Mouse (Mus musculus) hindbrain, embryonic 12.5 days (tissue): ENCODE measurements around the gene Mdm2. TPM values are rescaled to one million over a fixed set of nuclear protein-coding genes. Genes with fewer than 3 reads are reported as not detected.

Experiments
- ATAC-seq: fragments of 200-750 bp; cut with Nextera tagmentation; 2 replicates; pipeline ENCODE4 v1.8.0; 2017; ENCODE audit warnings: moderate TSS enrichment; ENCODE audit not compliant: low FRiP score
- H3K27ac ChIP-seq: fragments of 300-500 bp; sonication (generic); 2 replicates; pipeline ENCODE4 v1.5.1; 2016; ENCODE audit warnings: mild to moderate bottlenecking
- H3K27me3 ChIP-seq: fragments of 300-500 bp; sonication (generic); 2 replicates; pipeline ENCODE4 v1.6.1; 2016; ENCODE audit warnings: mild to moderate bottlenecking
- H3K36me3 ChIP-seq: fragments of 300-500 bp; sonication (generic); 2 replicates; pipeline ENCODE4 v1.6.1; 2016; ENCODE audit warnings: mild to moderate bottlenecking
- H3K4me1 ChIP-seq: fragments of 300-500 bp; sonication (generic); 2 replicates; pipeline ENCODE4 v1.6.1; 2016
- H3K4me2 ChIP-seq: fragments of 300-500 bp; sonication (generic); replicated peaks from 2 replicates; pipeline ENCODE4 v1.6.1; 2016; ENCODE audit warnings: mild to moderate bottlenecking
- H3K4me3 ChIP-seq: fragments of 300-500 bp; sonication (generic); 2 replicates; pipeline ENCODE4 v1.5.1; 2016; ENCODE audit warnings: mild to moderate bottlenecking
- H3K9ac ChIP-seq: fragments of 300-500 bp; sonication (generic); 2 replicates; pipeline ENCODE4 v1.6.1; 2016; ENCODE audit warnings: mild to moderate bottlenecking, moderate library complexity
- H3K9me3 ChIP-seq: fragments of 300-500 bp; sonication (generic); replicated peaks from 2 replicates; pipeline ENCODE4 v1.6.1; 2016; ENCODE audit warnings: mild to moderate bottlenecking
- WGBS: fragments of 180-500 bp; shearing (Covaris S2); methylation state at CpG from one replicate; pipeline ENCODE4 v1.1.7; 2016; 5-methylcytosine and 5-hydroxymethylcytosine counted together
- polyA plus RNA-seq: library from polyadenylated mRNA; unstranded; fragments of >200 nt; fragmentation: Nextera tagmentation; extraction: Ambion mirVana; gene quantifications from 2 replicates; pipeline ENCODE4 v1.2.1, GENCODE M21; 2016

Mdm2 gene
- polyA plus RNA-seq, 1 experiment from 2014 or later = 69.2 TPM

GRCm38 (mm10) chr10:117685849-117686591 is 24.5 kb downstream of the Mdm2 start:
- Histone ChIP-seq H3K36me3 (peaks cover 37% of the 10 kb centered on the region), H3K27me3 (no peaks in the 10 kb centered on the region), H3K27ac (no peak overlapping the region), H3K9me3 (no peaks in the 10 kb centered on the region), H3K4me1 (no peaks in the 10 kb centered on the region), H3K4me2 (no peak overlapping the region), H3K9ac (no peak overlapping the region), H3K4me3 (no peak overlapping the region)
- no peak for ATAC-seq
- 95% methylated on average over 13 of the region's 13 CpGs for WGBS

GRCm38 (mm10) chr10:117685171-117685848 is 25.2 kb downstream of the Mdm2 start:
- H3K4me2 ChIP-seq = no peak overlapping the region
- no peak overlapping the region for H3K9ac ChIP-seq
- H3K36me3 ChIP-seq = peaks cover 31% of the 10 kb centered on the region
- no peak for ATAC-seq
- 90% methylated on average over 15 of the region's 15 CpGs for WGBS
- no peak overlapping the region for H3K27ac ChIP-seq
- no peaks in the 10 kb centered on the region for H3K27me3 ChIP-seq
- no peaks in the 10 kb centered on the region for H3K9me3 ChIP-seq
- H3K4me3 ChIP-seq = no peak overlapping the region
- no peaks in the 10 kb centered on the region for H3K4me1 ChIP-seq

GRCm38 (mm10) chr10:117684298-117685170 is 26.0 kb downstream of the Mdm2 start:
- 87% methylated on average over 19 of the region's 19 CpGs for WGBS
- Histone ChIP-seq H3K9ac (no peak overlapping the region), H3K27me3 (no peaks in the 10 kb centered on the region)

GRCm38 (mm10) chr10:117683734-117684037 is 26.9 kb downstream of the Mdm2 start:
- Histone ChIP-seq H3K27ac (no peak overlapping the region), H3K4me1 (no peaks in the 10 kb centered on the region), H3K9me3 (no peaks in the 10 kb centered on the region), H3K36me3 (peaks cover 17% of the 10 kb centered on the region), H3K4me2 (no peak overlapping the region), H3K4me3 (no peak overlapping the region), H3K27me3 (no peaks in the 10 kb centered on the region), H3K9ac (no peak overlapping the region)
- WGBS = 91% methylated on average over 9 of the region's 9 CpGs
- ATAC-seq = no peak

More at GRCm38 (mm10) chr10:117684298-117685170, 26.0 kb downstream of the Mdm2 start:
- Histone ChIP-seq H3K4me3 (no peak overlapping the region), H3K9me3 (no peaks in the 10 kb centered on the region), H3K4me2 (no peak overlapping the region), H3K27ac (no peak overlapping the region), H3K4me1 (no peaks in the 10 kb centered on the region), H3K36me3 (peaks cover 25% of the 10 kb centered on the region)
- ATAC-seq = no peak

GRCm38 (mm10) chr10:117682858-117683733 is 27.5 kb downstream of the Mdm2 start:
- Histone ChIP-seq H3K9me3 (no peaks in the 10 kb centered on the region), H3K4me1 (no peaks in the 10 kb centered on the region), H3K4me2 (no peak overlapping the region), H3K27ac (no peak overlapping the region), H3K36me3 (peaks cover 11% of the 10 kb centered on the region), H3K9ac (no peak overlapping the region), H3K27me3 (no peaks in the 10 kb centered on the region), H3K4me3 (no peak overlapping the region)
- ATAC-seq = no peak
- WGBS = 81% methylated on average over 30 of the region's 30 CpGs

- WGBS = 71% methylated on average over 14 of the region's 14 CpGs
- H3K9ac ChIP-seq = no peak overlapping the region
- no peak overlapping the region for H3K4me2 ChIP-seq
- no peak for ATAC-seq
- H3K27ac ChIP-seq = no peak overlapping the region
- no peaks in the 10 kb centered on the region for H3K9me3 ChIP-seq
- no peak overlapping the region for H3K4me3 ChIP-seq
- no peaks in the 10 kb centered on the region for H3K27me3 ChIP-seq
- no peaks in the 10 kb centered on the region for H3K4me1 ChIP-seq
- H3K36me3 ChIP-seq = peaks cover 6% of the 10 kb centered on the region; the same call in 1 of the 2 replicates
Measured at GRCm38 (mm10) chr10:117681999-117682857, 28.3 kb downstream of the Mdm2 start.

- peaks cover 6% of the 10 kb centered on the region; the same call in 1 of the 2 replicates for H3K36me3 ChIP-seq
Measured at GRCm38 (mm10) chr10:117681543-117681942, 29.0 kb downstream of the Mdm2 start.

GRCm38 (mm10) chr10:117680868-117681513 is 29.6 kb downstream of the Mdm2 start:
- Histone ChIP-seq H3K4me2 (no peak overlapping the region), H3K36me3 (peaks cover 6% of the 10 kb centered on the region; the same call in 1 of the 2 replicates), H3K27ac (no peak overlapping the region), H3K9me3 (no peaks in the 10 kb centered on the region), H3K4me3 (no peak overlapping the region), H3K4me1 (no peaks in the 10 kb centered on the region), H3K9ac (no peak overlapping the region), H3K27me3 (no peaks in the 10 kb centered on the region)
- WGBS = 88% methylated on average over 12 of the region's 12 CpGs
- ATAC-seq = no peak

More at GRCm38 (mm10) chr10:117681543-117681942, 29.0 kb downstream of the Mdm2 start:
- Histone ChIP-seq H3K4me3 (no peak overlapping the region), H3K9ac (no peak overlapping the region), H3K9me3 (no peaks in the 10 kb centered on the region), H3K27ac (no peak overlapping the region), H3K4me1 (no peaks in the 10 kb centered on the region), H3K27me3 (no peaks in the 10 kb centered on the region), H3K4me2 (no peak overlapping the region)
- WGBS = 91% methylated on average over 3 of the region's 3 CpGs
- no peak for ATAC-seq

GRCm38 (mm10) chr10:117679963-117680473 is 30.5 kb downstream of the Mdm2 start:
- 0 out of 2 replicates have a peak, but pooled peaks cover 3% of the 10 kb centered on the region for H3K4me1 ChIP-seq
- no peak overlapping the region for H3K4me3 ChIP-seq
- ATAC-seq = no peak
- WGBS = 91% methylated on average over 14 of the region's 14 CpGs
- H3K27ac ChIP-seq = no peak overlapping the region
- no peaks in the 10 kb centered on the region for H3K27me3 ChIP-seq
- H3K4me2 ChIP-seq = no peak overlapping the region
- peaks cover 6% of the 10 kb centered on the region; the same call in 1 of the 2 replicates for H3K36me3 ChIP-seq
- H3K9me3 ChIP-seq = no peaks in the 10 kb centered on the region
- no peak overlapping the region for H3K9ac ChIP-seq

- Histone ChIP-seq H3K27ac (no peak overlapping the region), H3K4me3 (no peak overlapping the region), H3K27me3 (no peaks in the 10 kb centered on the region), H3K9ac (no peak overlapping the region), H3K4me1 (0 out of 2 replicates have a peak, but pooled peaks cover 3% of the 10 kb centered on the region), H3K36me3 (peaks cover 3% of the 10 kb centered on the region; the same call in 1 of the 2 replicates), H3K9me3 (no peaks in the 10 kb centered on the region), H3K4me2 (no peak overlapping the region)
- 90% methylated on average over 5 of the region's 5 CpGs for WGBS
- no peak for ATAC-seq
Measured at GRCm38 (mm10) chr10:117679029-117679686, 31.4 kb downstream of the Mdm2 start.
